Comparison of ENCODE assay signal across 12 mouse cellular contexts in the genomic region with DNA sequence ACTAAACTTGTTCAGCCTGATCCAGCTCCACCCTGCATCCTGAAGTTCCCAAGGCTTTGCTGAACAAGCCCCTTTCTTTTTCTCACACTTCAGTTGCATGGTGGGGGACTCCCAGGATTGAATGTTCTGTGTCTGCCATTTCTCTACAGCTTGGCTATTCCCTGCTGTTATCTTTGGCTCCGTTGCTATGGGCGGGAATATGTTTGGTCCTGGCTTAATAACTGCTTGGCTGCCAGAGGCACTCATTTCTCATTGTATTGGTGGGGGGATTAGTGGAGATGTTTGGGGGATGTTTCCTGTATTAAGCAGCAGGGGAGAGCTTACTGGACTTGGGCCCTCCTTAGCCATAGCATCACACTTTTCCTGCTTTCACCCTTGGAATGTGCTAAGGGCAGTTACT.
DNase-seq lines count a peak whose midpoint lies in the region; ATAC-seq and TF ChIP-seq lines count a peak whose summit lies in the region.
"Had no signal": no experiment of that assay in that cellular context is flagged by ENCODE, and none has a peak within 500 bp of the region (broad histone marks: within the 10 kb centered on the region; RNA-seq: fewer than 3 reads in every experiment).

No protein-coding gene starts in this region.

- no peak for TF ChIP-seq CTCF in hindbrain, postnatal 0 days (IDR thresholded peaks at IDR 0.05; ENCODE audit: low read depth)

- H3K27ac ChIP-seq in lung, embryonic 15.5 days, result no peak overlapping the region
- no peak overlapping the region for H3K27ac ChIP-seq in hindbrain, postnatal 0 days
- H3K27ac ChIP-seq in stomach, embryonic 14.5 days (ENCODE audit: low read length), result no peak overlapping the region; the same call in 1 of the 2 replicates

- WGBS in lung, embryonic 15.5 days, result 8% methylated on average over 2 of the region's 2 CpGs
- WGBS in hindbrain, postnatal 0 days, result 18% methylated on average over 2 of the region's 2 CpGs
- 21% methylated on average over 2 of the region's 2 CpGs for WGBS in stomach, embryonic 14.5 days

- no peak overlapping the region for H3K4me3 ChIP-seq in lung, embryonic 15.5 days
- H3K4me3 ChIP-seq in hindbrain, postnatal 0 days (ENCODE audit: low read length), result no peak overlapping the region
- H3K4me3 ChIP-seq in stomach, embryonic 14.5 days (ENCODE audit: low read depth, low read length), result no peak overlapping the region
- H3K4me3 ChIP-seq: myocyte had no signal

- no peaks in the 10 kb centered on the region for H3K36me3 ChIP-seq in lung, embryonic 15.5 days
- H3K36me3 ChIP-seq in hindbrain, postnatal 0 days (ENCODE audit: insufficient read depth, low read length), result no peaks in the 10 kb centered on the region
- no peaks in the 10 kb centered on the region for H3K36me3 ChIP-seq in stomach, embryonic 14.5 days (ENCODE audit: control insufficient read depth, insufficient read depth, low read length)

- peak; percentile 19 to 32 for DNase-seq in heart, adult 18-20 months
- DNase-seq in heart, postnatal 36 days, result no peak
- DNase-seq in lung, postnatal 36 days, result no peak
- DNase-seq in hindbrain, postnatal 0 days (ENCODE audit: low spot score), result peak; percentile 57
- no peak for DNase-seq in left cerebral cortex, adult 8-10 months (ENCODE audit: low spot score in 2 of 2)
- DNase-seq: kidney, postnatal 36 days; right cerebral cortex, postnatal 4 days had no signal

- intact Hi-C loops in heart, postnatal 36 days (cut with DNase I), result no loop called here

- no peak overlapping the region for H3K9ac ChIP-seq in lung, embryonic 15.5 days
- no peak overlapping the region for H3K9ac ChIP-seq in hindbrain, postnatal 0 days (replicated peaks; ENCODE audit: low read length)
- no peak overlapping the region for H3K9ac ChIP-seq in stomach, embryonic 14.5 days (replicated peaks; ENCODE audit: low read depth, low read length)

- ATAC-seq in lung, embryonic 15.5 days (ENCODE audit: borderline replicate concordance, extremely low read depth, low FRiP score, low TSS enrichment), result peak; percentile 74
- ATAC-seq in hindbrain, postnatal 0 days, result no peak
- ATAC-seq in stomach, embryonic 14.5 days (ENCODE audit: insufficient number of reproducible peaks, insufficient read depth, low FRiP score, low read depth), result peak; percentile 56
- ATAC-seq: intestine, postnatal 0 days had no signal

- H3K27me3 ChIP-seq in lung, embryonic 15.5 days, result no peaks in the 10 kb centered on the region
- no peaks in the 10 kb centered on the region for H3K27me3 ChIP-seq in hindbrain, postnatal 0 days (ENCODE audit: insufficient read depth, low read length)
- no peaks in the 10 kb centered on the region for H3K27me3 ChIP-seq in stomach, embryonic 14.5 days (ENCODE audit: control insufficient read depth, insufficient read depth, low read length)
- H3K27me3 ChIP-seq: CH12.LX had no signal

- H3K4me1 ChIP-seq in lung, embryonic 15.5 days, result peaks cover 12% of the 10 kb centered on the region
- no peaks in the 10 kb centered on the region; the same call in 1 of the 2 replicates for H3K4me1 ChIP-seq in hindbrain, postnatal 0 days (ENCODE audit: insufficient read depth, low read length)
- peaks cover 4% of the 10 kb centered on the region; the same call in 1 of the 2 replicates for H3K4me1 ChIP-seq in stomach, embryonic 14.5 days (ENCODE audit: control insufficient read depth, insufficient read depth, low read length)

- peaks cover 4% of the 10 kb centered on the region; the same call in 1 of the 2 replicates for H3K9me3 ChIP-seq in lung, embryonic 15.5 days
- no peaks in the 10 kb centered on the region; the same call in 1 of the 2 replicates for H3K9me3 ChIP-seq in hindbrain, postnatal 0 days (ENCODE audit: low read length)
- no peaks in the 10 kb centered on the region; the same call in 1 of the 2 replicates for H3K9me3 ChIP-seq in stomach, embryonic 14.5 days (ENCODE audit: control insufficient read depth, low read depth, low read length)

- no peak overlapping the region for H3K4me2 ChIP-seq in lung, embryonic 15.5 days
- H3K4me2 ChIP-seq in hindbrain, postnatal 0 days (ENCODE audit: low read depth, low read length), result no peak overlapping the region
- H3K4me2 ChIP-seq in stomach, embryonic 14.5 days (replicated peaks; ENCODE audit: low read depth, low read length), result no peak overlapping the region

Comparison
In these comparisons a context has a peak if more than half of its experiments do, and no peak if none do; other contexts are left out.
1. DNase-seq: peak in heart, adult 18-20 months (2 of 2) and hindbrain, postnatal 0 days (single experiment); none in heart, postnatal 36 days (0 of 2), lung, postnatal 36 days (single experiment) and left cerebral cortex, adult 8-10 months (0 of 2).